Mouse (Mus musculus) neural tube, embryonic 15.5 days (tissue): ENCODE results near the gene Dennd4a. TPM values are rescaled to one million over a fixed set of nuclear protein-coding genes. Genes with fewer than 3 reads are reported as not detected.
A peak's percentile ranks its signal among the peaks of the same experiment; 100 is the strongest.

ENCODE experiments used
- ATAC-seq: fragments of 200-750 bp; cut with Nextera tagmentation; 2 replicates; pipeline ENCODE4 v1.8.0; 2017; ENCODE audit warnings: mild to moderate bottlenecking, moderate TSS enrichment, moderate library complexity; ENCODE audit not compliant: low FRiP score
- H3K27ac ChIP-seq: fragments of 300-500 bp; sonication (generic); replicated peaks from 2 replicates; pipeline ENCODE4 v1.5.1; 2015; ENCODE audit warnings: mild to moderate bottlenecking, inconsistent platforms
- H3K27me3 ChIP-seq: fragments of 300-500 bp; sonication (generic); replicated peaks from 2 replicates; pipeline ENCODE4 v1.6.1; 2015; ENCODE audit warnings: inconsistent platforms
- H3K36me3 ChIP-seq: fragments of 300-500 bp; sonication (generic); 2 replicates; pipeline ENCODE4 v1.6.1; 2015; ENCODE audit warnings: inconsistent platforms
- H3K4me1 ChIP-seq: fragments of 300-500 bp; sonication (generic); 2 replicates; pipeline ENCODE4 v1.6.1; 2015; ENCODE audit warnings: inconsistent platforms
- H3K4me2 ChIP-seq: fragments of 300-500 bp; sonication (generic); 2 replicates; pipeline ENCODE4 v1.6.1; 2015; ENCODE audit warnings: inconsistent platforms, mild to moderate bottlenecking, moderate library complexity
- H3K4me3 ChIP-seq: fragments of 300-500 bp; sonication (generic); replicated peaks from 2 replicates; pipeline ENCODE4 v1.5.1; 2015; ENCODE audit warnings: mild to moderate bottlenecking, inconsistent platforms
- H3K9ac ChIP-seq: fragments of 300-500 bp; sonication (generic); replicated peaks from 2 replicates; pipeline ENCODE4 v1.6.1; 2015; ENCODE audit warnings: mild to moderate bottlenecking, inconsistent platforms
- H3K9me3 ChIP-seq: fragments of 300-500 bp; sonication (generic); replicated peaks from 2 replicates; pipeline ENCODE4 v1.6.1; 2016; ENCODE audit warnings: inconsistent platforms
- WGBS: fragments of 180-500 bp; shearing (Covaris S2); methylation state at CpG from one replicate; pipeline ENCODE4 v1.1.7; 2015; ENCODE audit warnings: mixed read lengths; 5-methylcytosine and 5-hydroxymethylcytosine counted together
- polyA plus RNA-seq: library from polyadenylated mRNA; unstranded; fragments of >200 nt; fragmentation: Nextera tagmentation; extraction: Ambion mirVana; gene quantifications from 2 replicates; pipeline ENCODE4 v1.2.1, GENCODE M21; 2015

Dennd4a gene
- polyA plus RNA-seq, 1 experiment from 2014 or later, result 9.0 TPM

GRCm38 (mm10) chr9:64951161-64951657 lies 140.1 kb downstream of the Dennd4a start, which contains the start of gene Slc24a1:
TSS of gene Slc24a1 (minus strand) at chr9:64951607.
- 45% methylated on average over 11 of the region's 11 CpGs for WGBS
- Histone ChIP-seq H3K27ac (no peak within 1 kb of the TSS), H3K4me2 (no peak within 1 kb of the TSS), H3K27me3 (peaks cover 8% of the 10 kb centered on the region; the same call in 1 of the 2 replicates), H3K9me3 (no peaks in the 10 kb centered on the region), H3K4me3 (no peak within 1 kb of the TSS), H3K4me1 (no peaks in the 10 kb centered on the region), H3K9ac (no peak within 1 kb of the TSS), H3K36me3 (no peaks in the 10 kb centered on the region)
- no peak for ATAC-seq

GRCm38 (mm10) chr9:64952055-64952454 lies 140.9 kb downstream of the Dennd4a start:
- H3K36me3 ChIP-seq, result no peaks in the 10 kb centered on the region
- no peaks in the 10 kb centered on the region for H3K9me3 ChIP-seq
- H3K4me3 ChIP-seq, result no peak overlapping the region
- no peaks in the 10 kb centered on the region for H3K4me1 ChIP-seq
- H3K27me3 ChIP-seq, result peaks cover 8% of the 10 kb centered on the region; the same call in 1 of the 2 replicates
- H3K4me2 ChIP-seq, result no peak overlapping the region
- no peak for ATAC-seq
- WGBS, result 22% methylated on average over 5 of the region's 5 CpGs
- H3K9ac ChIP-seq, result no peak overlapping the region
- H3K27ac ChIP-seq, result no peak overlapping the region

GRCm38 (mm10) chr9:64953190-64953589 lies 142.1 kb downstream of the Dennd4a start:
- Histone ChIP-seq H3K9me3 (no peaks in the 10 kb centered on the region), H3K27me3 (peaks cover 8% of the 10 kb centered on the region; the same call in 1 of the 2 replicates), H3K9ac (no peak overlapping the region), H3K27ac (no peak overlapping the region), H3K4me2 (no peak overlapping the region), H3K4me1 (no peaks in the 10 kb centered on the region), H3K36me3 (no peaks in the 10 kb centered on the region), H3K4me3 (no peak overlapping the region)
- 82% methylated on average over 7 of the region's 7 CpGs for WGBS
- no peak for ATAC-seq

GRCm38 (mm10) chr9:64956337-64956736 lies 145.2 kb downstream of the Dennd4a start:
- Histone ChIP-seq H3K27ac (peak overlapping the region; percentile 7), H3K9me3 (no peaks in the 10 kb centered on the region), H3K4me2 (peak overlapping the region; percentile 11), H3K27me3 (peaks cover 8% of the 10 kb centered on the region; the same call in 1 of the 2 replicates), H3K9ac (no peak overlapping the region), H3K36me3 (no peaks in the 10 kb centered on the region), H3K4me1 (peaks cover 7% of the 10 kb centered on the region), H3K4me3 (no peak overlapping the region)
- no peak for ATAC-seq
- WGBS, result 26% methylated on average over 12 of the region's 12 CpGs

- Histone ChIP-seq H3K4me1 (peaks cover 17% of the 10 kb centered on the region), H3K9ac (no peak overlapping the region), H3K36me3 (no peaks in the 10 kb centered on the region), H3K4me3 (no peak overlapping the region), H3K27ac (no peak overlapping the region), H3K27me3 (peaks cover 8% of the 10 kb centered on the region; the same call in 1 of the 2 replicates), H3K9me3 (no peaks in the 10 kb centered on the region), H3K4me2 (no peak overlapping the region)
- WGBS, result 92% methylated on average over 3 of the region's 3 CpGs
- ATAC-seq, result no peak
These were observed 146.1 kb downstream of the Dennd4a start for GRCm38 (mm10) chr9:64957276-64957675.

- WGBS, result 4% methylated on average over 29 of the region's 29 CpGs
- Histone ChIP-seq H3K27ac (peak within 1 kb of the TSS; percentile 93), H3K4me2 (peak within 1 kb of the TSS; percentile 85), H3K9me3 (no peaks in the 10 kb centered on the region), H3K9ac (peak within 1 kb of the TSS; percentile 94), H3K27me3 (no peaks in the 10 kb centered on the region), H3K4me3 (peak within 1 kb of the TSS; percentile 90), H3K4me1 (peaks cover 21% of the 10 kb centered on the region), H3K36me3 (peaks cover 15% of the 10 kb centered on the region)
- peak; percentile 98 for ATAC-seq
These were observed 149.2 kb downstream of the Dennd4a start, which contains the start of gene Ints14 for GRCm38 (mm10) chr9:64960117-64960977. TSS of gene Ints14 (plus strand) at chr9:64960905.

- Histone ChIP-seq H3K36me3 (peaks cover 21% of the 10 kb centered on the region), H3K27ac (peak overlapping the region; percentile 93), H3K4me1 (peaks cover 21% of the 10 kb centered on the region), H3K27me3 (no peaks in the 10 kb centered on the region), H3K4me3 (peak overlapping the region; percentile 90), H3K4me2 (peak overlapping the region; percentile 85), H3K9me3 (no peaks in the 10 kb centered on the region), H3K9ac (peak overlapping the region; percentile 94)
- WGBS, result 0% methylated on average over 15 of the region's 17 CpGs
- ATAC-seq, result peak; percentile 77; the same call in 1 of the 2 replicates
These were observed 149.8 kb downstream of the Dennd4a start for GRCm38 (mm10) chr9:64960978-64961320.

Other genes starting within 250 kb of the Dennd4a start
- gene Rab11a, start 73.6 kb upstream of the Dennd4a start, polyA plus RNA-seq, result 398 and 419 TPM in 2 replicates
- 0.05 and 0.06 TPM in 2 replicates for gene Slc24a1, start 140.3 kb downstream of the Dennd4a start, polyA plus RNA-seq
- 32.2 and 38.6 TPM in 2 replicates for gene Ints14, start 149.6 kb downstream of the Dennd4a start, polyA plus RNA-seq
- gene Hacd3, start 210.4 kb downstream of the Dennd4a start, polyA plus RNA-seq, result 216 and 238 TPM in 2 replicates
- gene Dpp8, start 221.1 kb downstream of the Dennd4a start, polyA plus RNA-seq, result 31.2 and 32.9 TPM in 2 replicates